Mouse (Mus musculus) embryonic fibroblast, embryonic 13.5 days (primary cell): ENCODE results near the gene Pdzd3.

Experiments
- CTCF ChIP-seq: IDR thresholded peaks from 2 replicates; pipeline ENCODE4 v1.5.1; 2011; ENCODE audit warnings: mild to moderate bottlenecking, control low read depth, low read length, moderate library complexity, borderline replicate concordance; ENCODE audit not compliant: insufficient read depth
- POLR2A ChIP-seq: IDR thresholded peaks from 2 replicates; pipeline ENCODE4 v1.6.1; 2011; ENCODE audit warnings: low read depth, mild to moderate bottlenecking, control low read depth, low read length, moderate library complexity

DNA sequence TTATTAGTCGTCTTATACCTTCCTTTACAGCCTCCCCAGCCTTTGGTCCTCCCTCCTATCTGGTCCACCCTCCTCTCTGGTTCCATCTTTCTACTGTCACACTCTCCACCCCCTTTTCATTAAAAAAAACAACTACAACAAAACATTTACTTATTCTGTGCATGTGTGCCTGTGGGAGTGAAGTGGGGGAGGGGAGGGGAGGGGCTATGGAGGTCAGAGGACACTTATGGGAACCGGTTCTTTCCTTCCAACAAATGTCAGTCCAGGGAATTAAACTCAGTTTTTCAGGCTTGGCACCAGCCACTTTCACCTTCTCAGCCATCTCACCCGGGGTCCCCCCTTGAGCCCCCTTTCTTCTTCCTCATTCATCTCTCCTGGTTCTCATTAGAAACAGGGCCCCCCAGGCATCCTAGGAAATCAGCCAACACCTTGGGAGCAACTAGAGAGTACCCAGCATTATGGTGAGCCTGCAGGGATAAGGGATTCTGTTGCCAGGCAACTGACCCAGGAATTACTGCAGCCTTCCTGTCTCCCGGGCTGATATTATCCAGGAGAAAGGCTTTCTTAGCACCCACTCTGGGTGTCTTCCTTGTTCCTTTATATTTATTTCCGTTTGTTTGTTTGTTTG is 3.4 kb upstream of the Pdzd3 start:
- no peak for TF ChIP-seq CTCF
- TF ChIP-seq POLR2A: no peak
